Mouse (Mus musculus) lung, adult 2 months (tissue): ENCODE measurements around the gene Pcmt1.

ENCODE experiments used
- CTCF ChIP-seq: fragments of 200-500 bp; IDR thresholded peaks from 2 replicates; pipeline ENCODE4 v1.5.1; 2011; ENCODE audit warnings: mild to moderate bottlenecking, low read length, control low read depth; ENCODE audit not compliant: insufficient read depth
- POLR2A ChIP-seq: fragments of 200-500 bp; IDR thresholded peaks from 2 replicates; pipeline ENCODE4 v1.6.1; 2011; ENCODE audit warnings: low read depth, mild to moderate bottlenecking, control low read depth, low read length, borderline replicate concordance; ENCODE audit errors: extremely low read depth

DNA sequence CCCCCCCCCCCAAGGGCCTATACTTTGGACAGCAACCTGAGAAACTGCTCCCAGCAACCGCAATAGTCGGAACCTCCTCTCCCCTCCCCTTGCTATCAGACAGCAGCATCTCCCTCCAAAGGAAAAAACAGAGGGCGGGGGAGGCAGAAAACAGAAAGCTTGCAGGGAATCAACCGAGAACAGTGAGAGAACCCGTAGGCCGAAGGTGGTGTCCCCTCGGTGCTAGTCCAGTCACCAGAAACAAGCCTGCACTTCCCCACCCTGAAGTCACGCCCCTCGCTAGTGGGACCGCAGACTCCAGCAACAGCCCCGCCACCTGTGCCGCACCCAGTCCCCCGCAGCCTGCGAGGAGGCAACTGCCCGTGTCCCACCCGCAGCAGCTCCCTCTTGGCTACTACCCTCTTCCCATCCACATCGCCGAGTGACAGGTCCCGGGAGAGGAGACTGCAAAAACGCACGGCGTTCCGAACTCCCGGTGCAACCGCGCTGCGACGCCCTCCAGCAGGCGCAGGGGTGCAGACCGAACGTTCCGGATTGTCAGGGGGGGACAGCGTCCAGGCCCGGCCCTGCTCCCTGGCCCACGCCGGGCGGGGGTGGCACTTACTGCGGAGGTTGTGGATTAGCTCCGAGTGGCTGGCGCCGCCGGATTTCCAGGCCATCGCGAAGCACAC lies 18.3 kb downstream of the Pcmt1 start:
- TF ChIP-seq POLR2A (no peak), CTCF (no peak)
